Mouse (Mus musculus): ENCODE data around the gene Znrf1.
A peak's percentile ranks its signal among the peaks of the same experiment; 100 is the strongest.
"Not testable (repeated sequence)": the region's sequence is repeated elsewhere in the genome, so short reads cannot be mapped to it uniquely, and the experiment has no call there.

The Znrf1 gene

GRCm38 (mm10) chr8:111536031-111536977 is at the start of gene Znrf1:
Znrf1 (plus strand) TSS chr8:111536097.
- peak; percentile 85 for DNase-seq

GRCm38 (mm10) chr8:111490034-111490591 is 45.8 kb upstream of the Znrf1 start:
- no peak for DNase-seq

GRCm38 (mm10) chr8:111491191-111491590 is 44.7 kb upstream of the Znrf1 start:
- no peak for DNase-seq

- no peak for DNase-seq
Observed at GRCm38 (mm10) chr8:111492508-111492907, 43.4 kb upstream of the Znrf1 start.

GRCm38 (mm10) chr8:111493176-111493575 is 42.7 kb upstream of the Znrf1 start:
- no peak for DNase-seq

GRCm38 (mm10) chr8:111496326-111496725 is 39.6 kb upstream of the Znrf1 start:
- DNase-seq: no peak

- DNase-seq: not testable (repeated sequence)
Observed at GRCm38 (mm10) chr8:111498249-111498648, 37.6 kb upstream of the Znrf1 start.

GRCm38 (mm10) chr8:111501724-111502464 is 34.0 kb upstream of the Znrf1 start:
- no peak for DNase-seq

GRCm38 (mm10) chr8:111508566-111508965 is 27.3 kb upstream of the Znrf1 start:
- no peak for DNase-seq

- peak; percentile 51 for DNase-seq
Observed at GRCm38 (mm10) chr8:111509278-111509677, 26.6 kb upstream of the Znrf1 start.

- peak; percentile 50 for DNase-seq
Observed at GRCm38 (mm10) chr8:111510401-111510800, 25.5 kb upstream of the Znrf1 start.

- DNase-seq: no peak
Observed at GRCm38 (mm10) chr8:111512941-111513340, 23.0 kb upstream of the Znrf1 start.

- no peak for DNase-seq
Observed at GRCm38 (mm10) chr8:111513446-111513845, 22.5 kb upstream of the Znrf1 start.

- peak; percentile 65 for DNase-seq
Observed at GRCm38 (mm10) chr8:111516451-111517035, 19.4 kb upstream of the Znrf1 start.

GRCm38 (mm10) chr8:111517466-111517865 is 18.4 kb upstream of the Znrf1 start:
- DNase-seq: no peak

- DNase-seq: peak; percentile 96
Observed at GRCm38 (mm10) chr8:111521713-111522429, 14.0 kb upstream of the Znrf1 start, which contains the start of gene Wdr59. Wdr59 (minus strand) TSS chr8:111522092.

- no peak for DNase-seq
Observed at GRCm38 (mm10) chr8:111526403-111527024, 9.4 kb upstream of the Znrf1 start.

GRCm38 (mm10) chr8:111527149-111527548 is 8.7 kb upstream of the Znrf1 start:
- no peak for DNase-seq

- no peak for DNase-seq
Observed at GRCm38 (mm10) chr8:111528071-111528470, 7.8 kb upstream of the Znrf1 start.

- no peak for DNase-seq
Observed at GRCm38 (mm10) chr8:111531191-111531590, 4.7 kb upstream of the Znrf1 start.

- DNase-seq: no peak
Observed at GRCm38 (mm10) chr8:111531621-111532020, 4.3 kb upstream of the Znrf1 start.

- DNase-seq: no peak
Observed at GRCm38 (mm10) chr8:111533503-111533902, 2.4 kb upstream of the Znrf1 start.
